Mouse (Mus musculus) thymus, postnatal 10 days (tissue): Measurements from ENCODE around the gene Unc119.

Source experiments
- DNase-seq, 2 experiments: peaks; one replicate each; pipeline ENCODE4 v3.0.0; 2021; ENCODE audit warnings: low spot score in 2 of 2

The Unc119 gene

GRCm38 (mm10) chr11:78344328-78344889 lies 1.1 kb downstream of the Unc119 start:
- no peak for DNase-seq

DNA sequence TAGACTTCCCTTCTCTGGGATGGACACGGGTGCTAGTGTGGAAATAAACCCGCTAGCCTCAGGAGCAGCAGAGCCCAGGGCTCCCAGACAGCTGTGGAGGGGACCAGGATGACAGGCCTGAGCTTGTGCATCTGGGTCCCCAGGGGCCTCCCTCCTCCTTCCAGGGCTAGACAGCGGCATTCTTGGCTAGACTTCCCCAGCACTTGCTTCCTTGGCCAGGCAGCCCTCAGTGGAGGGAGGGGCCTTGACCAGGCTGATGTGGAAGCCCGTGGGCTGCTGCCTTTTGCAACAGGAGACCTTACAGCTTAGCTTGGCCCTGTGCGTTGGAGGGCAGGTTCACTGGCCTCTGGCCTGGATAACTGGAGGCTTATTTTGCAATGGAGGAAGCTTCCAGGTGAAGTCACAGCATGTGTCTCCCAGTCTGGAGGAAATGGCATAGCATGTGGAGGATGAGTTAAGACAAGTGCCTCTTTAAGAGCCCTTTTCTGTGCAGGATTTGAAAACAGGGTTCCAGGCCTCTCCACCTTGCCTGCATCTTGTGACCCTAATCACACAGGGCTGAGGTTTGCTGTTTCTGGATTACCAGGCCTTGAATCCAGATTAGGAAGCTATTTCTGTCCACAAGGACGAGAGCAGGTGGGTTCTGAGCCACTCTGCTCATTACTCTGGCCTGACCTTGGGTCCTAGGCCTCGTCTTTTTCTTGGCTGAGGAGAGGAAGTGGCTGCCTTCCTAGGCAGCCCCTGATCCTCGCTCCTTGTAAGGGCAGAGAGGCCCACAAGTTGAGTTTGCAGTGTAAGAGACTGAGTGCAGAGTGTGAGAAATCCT lies 1.8 kb downstream of the Unc119 start:
- DNase-seq: no peak

DNA sequence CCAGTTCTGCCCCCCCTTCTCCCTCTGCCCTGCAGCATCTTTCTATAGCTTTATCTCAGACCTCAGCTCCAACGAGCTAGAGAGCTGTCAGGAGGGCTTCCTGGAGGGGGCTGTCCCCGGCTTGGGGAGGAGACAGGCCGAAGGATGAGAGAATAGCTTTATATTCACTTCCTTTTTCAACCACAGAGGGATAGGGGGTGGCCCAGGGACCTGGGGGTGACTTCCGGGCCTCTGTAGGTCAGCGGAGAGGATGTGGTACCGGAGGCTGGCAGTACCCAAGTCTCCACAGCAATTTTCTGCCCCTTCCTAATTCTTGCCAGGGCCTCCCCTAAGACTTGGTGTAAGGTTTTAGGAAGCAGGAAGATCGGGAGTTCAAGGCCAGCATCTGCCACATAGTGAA lies 2.5 kb downstream of the Unc119 start:
- peak in 1 of 2 experiments; percentile 21 for DNase-seq

GRCm38 (mm10) chr11:78346326-78347069 lies 3.2 kb downstream of the Unc119 start:
- no peak for DNase-seq

- peak in 1 of 2 experiments; percentile 63 for DNase-seq
These were observed 3.9 kb downstream of the Unc119 start for GRCm38 (mm10) chr11:78347070-78347754.

GRCm38 (mm10) chr11:78347908-78348307 lies 4.6 kb downstream of the Unc119 start:
- DNase-seq: no peak

DNA sequence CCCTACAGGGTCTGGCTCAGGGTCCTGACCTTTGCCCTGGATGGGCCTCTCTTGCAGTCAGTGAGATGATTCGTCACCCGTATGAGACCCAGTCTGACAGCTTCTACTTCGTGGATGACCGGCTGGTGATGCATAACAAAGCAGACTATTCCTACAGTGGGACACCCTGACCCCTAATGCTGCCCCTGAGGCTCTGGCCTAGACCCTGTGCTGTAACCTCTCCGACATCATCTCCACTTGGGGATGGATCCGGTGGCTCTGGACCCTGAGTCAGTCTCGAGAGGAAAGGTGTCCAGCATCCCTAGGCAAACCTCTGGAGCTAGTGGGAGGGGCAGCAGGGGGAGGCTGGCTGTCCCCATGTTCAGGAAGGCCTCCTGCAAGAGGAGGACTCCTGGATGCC lies 5.2 kb downstream of the Unc119 start:
- DNase-seq: no peak

- no peak for DNase-seq
These were observed 6.4 kb downstream of the Unc119 start for GRCm38 (mm10) chr11:78349441-78350358.

DNA sequence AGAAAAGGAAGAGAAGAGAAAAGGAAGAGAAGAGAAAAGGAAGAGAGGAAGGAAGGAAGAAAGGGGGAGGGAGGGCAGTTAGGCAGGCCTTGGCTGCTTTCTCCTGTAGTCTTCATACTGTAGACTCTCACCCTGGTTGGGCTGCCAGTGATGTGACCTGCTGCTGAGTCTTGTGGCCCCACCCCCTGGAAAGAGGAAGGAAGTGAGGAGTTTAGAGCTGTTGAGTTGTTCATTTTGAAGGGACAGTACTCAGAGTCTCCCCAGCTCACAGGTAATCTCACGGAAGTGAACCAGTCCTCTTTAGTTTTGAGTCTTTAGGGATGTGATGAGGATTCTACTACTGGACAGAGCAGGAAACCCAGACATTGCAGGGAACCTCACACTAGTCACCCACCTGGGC lies 9.8 kb downstream of the Unc119 start:
- DNase-seq: no peak

DNA sequence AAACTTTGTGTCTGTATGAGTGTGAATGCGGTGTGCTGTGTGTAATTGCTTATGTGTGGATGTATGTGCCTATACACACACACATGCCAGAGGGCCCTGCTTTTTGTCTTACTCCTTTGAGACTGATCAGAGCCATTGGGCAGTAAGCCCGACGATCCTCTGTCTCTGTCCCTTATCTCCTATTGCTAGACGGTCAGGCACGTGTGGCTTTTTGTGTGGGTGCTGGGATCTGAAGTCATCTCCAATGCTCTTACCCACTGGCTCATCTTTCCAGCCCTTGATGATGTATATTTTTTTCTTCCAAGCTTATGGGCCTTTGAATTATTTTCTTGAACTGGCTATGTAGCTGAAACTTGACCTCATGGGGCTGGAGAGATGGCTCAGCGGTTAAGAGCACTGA lies 11.6 kb downstream of the Unc119 start:
- DNase-seq: no peak

DNA sequence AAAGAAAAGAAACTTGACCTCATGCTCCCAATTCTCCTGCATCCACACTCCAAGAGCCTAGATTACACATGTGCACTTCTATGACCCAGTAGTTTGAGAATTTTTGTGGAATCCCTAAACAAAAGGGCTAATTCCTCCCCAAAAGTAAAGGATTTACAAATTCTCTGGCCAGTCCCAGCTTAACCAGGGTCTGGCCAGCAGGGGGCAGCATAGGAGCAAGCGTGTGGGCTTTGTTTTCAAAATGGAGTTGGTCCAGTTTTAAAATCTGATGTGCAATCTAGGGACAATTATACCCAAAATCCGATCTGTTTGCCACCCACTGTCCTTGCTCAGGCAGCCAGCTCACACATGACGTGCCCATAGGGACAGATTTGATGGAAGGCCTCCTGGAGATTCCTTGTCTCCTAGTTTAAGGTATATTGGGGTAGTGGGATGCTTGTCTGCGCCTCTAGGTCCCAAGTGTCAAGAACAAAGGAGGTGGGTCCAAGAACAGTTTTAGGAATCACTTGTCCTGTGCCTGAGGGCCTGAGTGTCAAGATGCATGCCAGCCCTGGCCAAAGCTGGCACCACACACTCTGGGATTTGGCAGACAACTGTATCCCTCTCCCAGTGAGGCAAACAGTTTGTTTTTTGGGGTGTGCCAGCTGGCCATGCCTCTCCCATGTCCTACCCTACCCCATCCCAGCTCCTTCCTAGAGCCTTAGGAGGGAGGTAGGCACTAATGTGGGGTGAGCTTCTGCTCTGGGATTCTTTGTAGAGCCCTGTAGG lies 12.4 kb downstream of the Unc119 start:
- DNase-seq: peak in 1 of 2 experiments; percentile 73

DNA sequence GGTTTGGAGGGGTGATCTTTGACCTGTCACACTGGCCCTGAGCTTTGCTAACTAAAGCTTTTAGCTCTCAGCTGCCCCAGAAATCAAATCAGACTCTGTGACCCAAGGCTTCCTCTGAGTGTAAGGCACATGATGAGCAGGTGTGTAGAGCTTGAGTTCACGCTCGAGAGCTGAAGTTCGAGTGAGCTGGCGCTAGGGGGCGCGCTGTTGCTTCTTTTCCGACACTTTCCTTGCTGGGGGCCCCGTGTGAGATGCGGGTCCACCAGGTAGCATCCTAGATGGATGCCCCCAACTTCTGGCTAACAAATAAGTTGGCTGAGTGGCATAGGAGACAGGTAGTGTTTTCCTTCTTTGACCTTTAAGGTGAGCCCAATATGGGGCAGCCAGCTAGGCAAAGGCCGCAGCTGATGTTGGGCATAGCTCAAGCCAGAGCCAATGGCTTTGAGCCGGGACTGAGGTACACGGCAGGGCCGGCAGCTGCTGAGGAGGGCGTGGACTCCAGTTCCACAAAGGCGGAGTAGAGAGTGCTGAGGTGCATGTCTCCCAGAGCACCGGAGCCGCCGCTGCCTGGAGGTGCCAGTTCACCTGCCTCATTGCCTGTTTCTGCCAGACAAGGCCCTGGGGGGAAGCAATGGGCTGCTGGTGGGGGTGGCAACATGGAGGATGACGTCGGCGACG lies 15.2 kb downstream of the Unc119 start:
- DNase-seq: peak; percentile 39 to 62

DNA sequence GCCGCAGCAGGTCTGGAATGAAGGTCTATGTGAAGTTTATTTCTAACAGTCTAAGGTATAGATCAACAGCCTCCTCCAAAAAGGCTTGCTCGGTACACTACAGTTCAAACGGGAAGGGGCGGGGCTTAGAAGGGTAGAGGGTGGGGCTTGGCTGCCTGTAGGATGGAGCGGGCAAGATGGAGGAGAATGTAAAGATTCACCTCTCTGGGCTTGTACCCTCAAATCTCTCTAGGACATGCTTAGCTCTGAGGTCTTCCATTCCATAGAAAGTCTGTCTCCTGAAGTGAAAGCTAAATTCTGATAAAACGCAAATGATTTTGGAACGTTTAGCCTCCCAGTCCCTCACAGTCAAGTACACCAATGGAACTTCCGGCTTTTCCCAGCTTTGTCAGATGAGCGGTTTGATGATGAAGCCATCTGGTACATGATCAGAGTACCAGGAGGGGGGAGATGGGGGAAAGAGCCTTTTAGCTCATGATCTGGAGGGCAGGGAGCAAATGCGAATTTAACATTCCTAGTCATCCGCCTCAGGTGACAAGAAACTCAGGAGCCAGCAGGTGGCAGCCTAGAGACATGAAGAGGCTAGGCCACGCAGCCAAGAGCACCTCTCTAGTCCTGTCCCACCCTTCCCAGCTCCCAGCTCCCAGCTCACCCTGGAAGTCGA lies 17.0 kb downstream of the Unc119 start:
- peak; percentile 48 to 72 for DNase-seq

DNA sequence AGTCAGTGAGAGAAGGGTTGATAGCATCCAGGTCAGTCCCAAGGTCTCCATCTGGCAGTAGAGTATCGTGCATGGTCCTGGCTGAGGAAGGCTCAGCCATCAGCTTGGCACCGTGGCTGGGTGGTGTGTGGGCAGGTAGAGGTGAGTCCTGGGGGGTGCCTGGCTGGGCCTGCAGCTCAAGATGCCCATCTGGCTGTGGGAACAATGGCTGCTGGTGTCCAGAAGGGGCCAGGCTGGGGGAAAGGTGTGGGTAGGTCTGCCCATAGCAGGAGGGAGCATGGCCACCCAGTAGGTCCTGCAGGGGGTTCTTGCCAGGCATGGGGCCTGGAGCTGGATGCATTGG lies 17.5 kb downstream of the Unc119 start:
- DNase-seq: no peak

- DNase-seq: no peak
These were observed 20.2 kb downstream of the Unc119 start for GRCm38 (mm10) chr11:78363309-78364007.

DNA sequence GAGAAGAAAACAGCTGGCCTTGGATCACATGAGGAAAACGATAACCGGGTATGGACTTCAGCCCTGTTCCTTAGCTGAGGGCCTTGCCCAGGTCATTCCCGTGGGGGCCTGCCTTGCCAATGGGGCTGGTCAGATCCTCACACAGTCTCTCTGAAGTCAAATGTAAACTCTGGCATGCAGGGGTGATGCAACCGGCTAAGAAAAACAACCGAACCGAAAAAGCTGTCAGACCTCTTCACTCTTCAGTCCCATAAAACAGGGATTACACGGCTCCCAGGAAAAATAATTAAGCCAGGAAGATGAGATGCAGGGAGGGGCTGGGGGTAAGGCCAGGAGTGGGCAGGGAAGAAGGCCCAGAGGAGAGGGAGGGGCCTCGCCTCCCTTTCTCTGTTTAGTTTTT lies 20.8 kb downstream of the Unc119 start:
- DNase-seq: no peak

- no peak for DNase-seq
These were observed 24.4 kb downstream of the Unc119 start for GRCm38 (mm10) chr11:78367456-78368225.

GRCm38 (mm10) chr11:78370389-78370788 lies 27.1 kb downstream of the Unc119 start:
- no peak for DNase-seq
